Mouse (Mus musculus) liver, embryonic 16.5 days (tissue): Measurements from ENCODE around the gene Zic5. TPM values are rescaled to one million over a fixed set of nuclear protein-coding genes. Genes with fewer than 3 reads are reported as not detected.

ENCODE experiments used
- ATAC-seq: fragments of 200-750 bp; cut with Nextera tagmentation; 2 replicates; pipeline ENCODE4 v1.8.0; 2017; ENCODE audit warnings: low read depth, mild to moderate bottlenecking, moderate number of reproducible peaks, moderate library complexity
- H3K27ac ChIP-seq: fragments of 300-500 bp; sonication (generic); 2 replicates; pipeline ENCODE4 v1.5.1; 2014; ENCODE audit warnings: mild to moderate bottlenecking, low read length
- H3K27me3 ChIP-seq: fragments of 300-500 bp; sonication (generic); 2 replicates; pipeline ENCODE4 v1.6.1; 2014; ENCODE audit warnings: low read depth, low read length, mixed read lengths; ENCODE audit not compliant: control insufficient read depth, insufficient read depth
- H3K36me3 ChIP-seq: fragments of 300-500 bp; sonication (generic); 2 replicates; pipeline ENCODE4 v1.6.1; 2014; ENCODE audit warnings: mild to moderate bottlenecking; ENCODE audit not compliant: control insufficient read depth, insufficient read depth
- H3K4me1 ChIP-seq: fragments of 300-500 bp; sonication (generic); 2 replicates; pipeline ENCODE4 v1.6.1; 2014; ENCODE audit warnings: low read depth, low read length, mixed read lengths; ENCODE audit not compliant: control insufficient read depth
- H3K4me2 ChIP-seq: fragments of 300-500 bp; sonication (generic); 2 replicates; pipeline ENCODE4 v1.6.1; 2014; ENCODE audit warnings: low read depth, low read length, mixed read lengths
- H3K4me3 ChIP-seq: fragments of 300-500 bp; sonication (generic); 2 replicates; pipeline ENCODE4 v1.5.1; 2014; ENCODE audit warnings: low read depth, mild to moderate bottlenecking, low read length
- H3K9ac ChIP-seq: fragments of 300-500 bp; sonication (generic); 2 replicates; pipeline ENCODE4 v1.6.1; 2014; ENCODE audit warnings: low read depth, low read length
- H3K9me3 ChIP-seq: fragments of 300-500 bp; sonication (generic); replicated peaks from 2 replicates; pipeline ENCODE4 v1.6.1; 2016; ENCODE audit warnings: low read length; ENCODE audit not compliant: control insufficient read depth
- WGBS: fragments of 180-500 bp; shearing (Covaris S2); extraction: QIAGEN DNeasy Blood & Tissue Kit; methylation state at CpG from one replicate; pipeline ENCODE4 v1.1.7; 2014; ENCODE audit not compliant: insufficient replicate concordance; 5-methylcytosine and 5-hydroxymethylcytosine counted together
- polyA plus RNA-seq: library from polyadenylated mRNA; unstranded; fragments of >200 nt; fragmentation: Nextera tagmentation; extraction: Ambion mirVana; gene quantifications from 2 replicates; pipeline ENCODE4 v1.2.1, GENCODE M21; 2015

Zic5 gene
- polyA plus RNA-seq, 1 experiment from 2014 or later = not detected

- peaks cover 10% of the 10 kb centered on the region for H3K4me1 ChIP-seq
- no peaks in the 10 kb centered on the region for H3K36me3 ChIP-seq
- H3K9ac ChIP-seq = no peak overlapping the region
- H3K27me3 ChIP-seq = peaks cover 98% of the 10 kb centered on the region
- H3K27ac ChIP-seq = no peak overlapping the region
- WGBS = 2% methylated on average over 62 of the region's 62 CpGs
- H3K9me3 ChIP-seq = no peaks in the 10 kb centered on the region
- H3K4me2 ChIP-seq = peak overlapping the region; percentile 57; the same call in 1 of the 2 replicates
- H3K4me3 ChIP-seq = peak overlapping the region; percentile 43
- ATAC-seq = no peak
Measured at GRCm38 (mm10) chr14:122476041-122476821, 10.8 kb upstream of the Zic5 start.

GRCm38 (mm10) chr14:122475557-122476040 lies 10.1 kb upstream of the Zic5 start:
- H3K9ac ChIP-seq = no peak overlapping the region
- peaks cover 97% of the 10 kb centered on the region for H3K27me3 ChIP-seq
- no peaks in the 10 kb centered on the region for H3K36me3 ChIP-seq
- no peaks in the 10 kb centered on the region for H3K9me3 ChIP-seq
- WGBS = 1% methylated on average over 65 of the region's 65 CpGs
- no peak for ATAC-seq
- no peak overlapping the region for H3K27ac ChIP-seq
- H3K4me1 ChIP-seq = peaks cover 10% of the 10 kb centered on the region
- H3K4me3 ChIP-seq = peak overlapping the region; percentile 43
- peak overlapping the region; percentile 57 for H3K4me2 ChIP-seq

GRCm38 (mm10) chr14:122474891-122475556 lies 9.5 kb upstream of the Zic5 start, which contains the start of gene Zic2:
Zic2 (plus strand) TSS chr14:122475435.
- Histone ChIP-seq H3K27me3 (peaks cover 97% of the 10 kb centered on the region), H3K4me2 (peak within 1 kb of the TSS; percentile 57), H3K36me3 (no peaks in the 10 kb centered on the region), H3K9ac (no peak within 1 kb of the TSS), H3K4me3 (peak within 1 kb of the TSS; percentile 43), H3K9me3 (no peaks in the 10 kb centered on the region), H3K27ac (no peak within 1 kb of the TSS), H3K4me1 (peaks cover 10% of the 10 kb centered on the region)
- WGBS = 1% methylated on average over 54 of the region's 73 CpGs
- ATAC-seq = no peak; the same call in 1 of the 2 replicates

- H3K4me2 ChIP-seq = peak overlapping the region; percentile 57; the same call in 1 of the 2 replicates
- H3K9ac ChIP-seq = no peak overlapping the region
- H3K27ac ChIP-seq = no peak overlapping the region
- ATAC-seq = no peak
- under 1% methylated on average over 56 of the region's 57 CpGs for WGBS
- no peaks in the 10 kb centered on the region for H3K9me3 ChIP-seq
- H3K27me3 ChIP-seq = peaks cover 98% of the 10 kb centered on the region
- peaks cover 10% of the 10 kb centered on the region for H3K4me1 ChIP-seq
- no peaks in the 10 kb centered on the region for H3K36me3 ChIP-seq
- H3K4me3 ChIP-seq = peak overlapping the region; percentile 27; the same call in 1 of the 2 replicates
Measured at GRCm38 (mm10) chr14:122474041-122474890, 8.8 kb upstream of the Zic5 start.

GRCm38 (mm10) chr14:122473211-122473751 lies 7.8 kb upstream of the Zic5 start:
- H3K27ac ChIP-seq = no peak overlapping the region
- H3K4me3 ChIP-seq = no peak overlapping the region
- H3K4me2 ChIP-seq = no peak overlapping the region
- peaks cover 98% of the 10 kb centered on the region for H3K27me3 ChIP-seq
- ATAC-seq = no peak
- 2% methylated on average over 17 of the region's 17 CpGs for WGBS
- H3K4me1 ChIP-seq = peaks cover 10% of the 10 kb centered on the region
- no peak overlapping the region for H3K9ac ChIP-seq
- no peaks in the 10 kb centered on the region for H3K9me3 ChIP-seq
- no peaks in the 10 kb centered on the region for H3K36me3 ChIP-seq

GRCm38 (mm10) chr14:122472647-122473046 lies 7.2 kb upstream of the Zic5 start:
- peaks cover 98% of the 10 kb centered on the region for H3K27me3 ChIP-seq
- H3K27ac ChIP-seq = no peak overlapping the region
- WGBS = 2% methylated on average over 5 of the region's 5 CpGs
- no peak overlapping the region for H3K9ac ChIP-seq
- H3K36me3 ChIP-seq = no peaks in the 10 kb centered on the region
- no peak overlapping the region for H3K4me3 ChIP-seq
- H3K9me3 ChIP-seq = no peaks in the 10 kb centered on the region
- H3K4me1 ChIP-seq = peaks cover 10% of the 10 kb centered on the region
- no peak overlapping the region for H3K4me2 ChIP-seq
- ATAC-seq = no peak

- Histone ChIP-seq H3K27me3 (peaks cover 97% of the 10 kb centered on the region), H3K36me3 (no peaks in the 10 kb centered on the region), H3K27ac (no peak overlapping the region), H3K4me2 (no peak overlapping the region), H3K9me3 (no peaks in the 10 kb centered on the region), H3K9ac (no peak overlapping the region), H3K4me3 (no peak overlapping the region), H3K4me1 (peaks cover 10% of the 10 kb centered on the region)
- WGBS = under 1% methylated on average over 13 of the region's 13 CpGs
- ATAC-seq = no peak
Measured at GRCm38 (mm10) chr14:122472161-122472560, 6.7 kb upstream of the Zic5 start.

GRCm38 (mm10) chr14:122471449-122472085 lies 6.1 kb upstream of the Zic5 start:
- H3K27me3 ChIP-seq = peaks cover 97% of the 10 kb centered on the region
- 4% methylated on average over 31 of the region's 31 CpGs for WGBS
- H3K27ac ChIP-seq = no peak overlapping the region
- H3K9ac ChIP-seq = no peak overlapping the region
- no peaks in the 10 kb centered on the region for H3K36me3 ChIP-seq
- ATAC-seq = no peak
- no peaks in the 10 kb centered on the region for H3K9me3 ChIP-seq
- no peak overlapping the region for H3K4me2 ChIP-seq
- peaks cover 10% of the 10 kb centered on the region for H3K4me1 ChIP-seq
- H3K4me3 ChIP-seq = no peak overlapping the region
